Mouse (Mus musculus) left cerebral cortex, postnatal 4 days (tissue): ENCODE measurements around the gene Slc25a25. TPM values are rescaled to one million over a fixed set of nuclear protein-coding genes. Genes with fewer than 3 reads are reported as not detected.

Source experiments
- total RNA-seq, 2 experiments: library from RNA; stranded (reverse); gene quantifications; 2 replicates each; pipeline ENCODE4 v1.2.3; 2021

The Slc25a25 gene
- total RNA-seq, 2 experiments from 2014 or later, result 47.9 to 50.8 TPM

Other genes with a start within 250 kb of the Slc25a25 start
- gene Pomt1, start 214.9 kb downstream of the Slc25a25 start, total RNA-seq, result 10 to 100 TPM; 36.5 to 37.1 TPM
- 10 to 100 TPM; 61.8 to 62.5 TPM for gene Uck1, start 191.3 kb downstream of the Slc25a25 start, total RNA-seq
- gene Golga2, start 164.1 kb downstream of the Slc25a25 start, total RNA-seq, result 10 to 100 TPM; 75.6 to 81.7 TPM
- gene Swi5, start 163.4 kb downstream of the Slc25a25 start, total RNA-seq, result 100 to 1,000 TPM; 228 to 230 TPM
- 100 to 1,000 TPM in 1 of 2 experiments, 10 to 100 TPM in 1; 87.7 to 101 TPM for gene Ciz1, start 99.1 kb downstream of the Slc25a25 start, total RNA-seq
- gene Dnm1, start 98.1 kb downstream of the Slc25a25 start, total RNA-seq, result 100 to 1,000 TPM; 241 to 308 TPM
- gene 1110008P14Rik, start 69.5 kb downstream of the Slc25a25 start, total RNA-seq, result 100 to 1,000 TPM; 101 to 110 TPM
- 1 to 10 TPM; 1.9 TPM for gene Lcn2, start 63.2 kb downstream of the Slc25a25 start, total RNA-seq
- gene Ptges2, start 55.5 kb downstream of the Slc25a25 start, total RNA-seq, result 10 to 100 TPM; 44.9 to 48.1 TPM
- 1 to 10 TPM; 3.1 to 4.0 TPM for gene Naif1, start 988 bp downstream of the Slc25a25 start, total RNA-seq
- gene Fam102a, start 83.9 kb upstream of the Slc25a25 start, total RNA-seq, result 10 to 100 TPM; 18.8 to 20.1 TPM
- gene Dpm2, start 119.4 kb upstream of the Slc25a25 start, total RNA-seq, result 10 to 100 TPM; 74.3 to 76.8 TPM
- gene Pip5kl1, start 123.4 kb upstream of the Slc25a25 start, total RNA-seq, result 10 to 100 TPM in 1 of 2 experiments, 1 to 10 TPM in 1; 9.4 to 11.5 TPM
- under 1 TPM; 0.62 to 0.84 TPM for gene 9430097D07Rik, start 124.2 kb upstream of the Slc25a25 start, total RNA-seq
- 10 to 100 TPM; 35.7 to 38.4 TPM for gene St6galnac4, start 135.7 kb upstream of the Slc25a25 start, total RNA-seq
- 10 to 100 TPM; 78.8 to 91.8 TPM for gene St6galnac6, start 148.3 kb upstream of the Slc25a25 start, total RNA-seq
- 100 to 1,000 TPM; 100 to 106 TPM for gene Ak1, start 170.3 kb upstream of the Slc25a25 start, total RNA-seq
- 10 to 100 TPM; 21.2 to 26.1 TPM for gene Eng, start 195.2 kb upstream of the Slc25a25 start, total RNA-seq